Mouse (Mus musculus): ENCODE measurements around the gene Rnf145.

- TF ChIP-seq POLR2A (IDR thresholded peaks at IDR 0.05; ENCODE audit: low read depth, low read length) (no peak), CTCF (IDR thresholded peaks at IDR 0.05; ENCODE audit: extremely low read depth, insufficient read length, insufficient replicate concordance, low read depth, low read length) (no peak)
These were observed 42.3 kb upstream of the Rnf145 start for GRCm38 (mm10) chr11:44476445-44476844.
